Mouse (Mus musculus) liver, embryonic 14.5 days (tissue): ENCODE data around the gene Prkn. TPM values are rescaled to one million over a fixed set of nuclear protein-coding genes. Genes with fewer than 3 reads are reported as not detected.

Experiments
- ATAC-seq: fragments of 200-750 bp; cut with Nextera tagmentation; 2 replicates; pipeline ENCODE4 v1.8.0; 2017; ENCODE audit warnings: moderate number of reproducible peaks, mild to moderate bottlenecking, moderate library complexity; ENCODE audit not compliant: insufficient read depth
- DNase-seq, 3 experiments: peaks; one replicate each; pipeline ENCODE4 v3.0.0-alpha.2; 2012 to 2013; ENCODE audit warnings: low read depth in 3 of 3, low spot score in 3 of 3
- H3K27ac ChIP-seq: fragments of 300-500 bp; sonication (generic); 2 replicates; pipeline ENCODE4 v1.5.1; 2014; ENCODE audit warnings: moderate library complexity, mild to moderate bottlenecking, control low read depth, inconsistent platforms
- H3K27me3 ChIP-seq: fragments of 300-500 bp; sonication (generic); 2 replicates; pipeline ENCODE4 v1.6.1; 2014; ENCODE audit warnings: mild to moderate bottlenecking, low read length, moderate library complexity; ENCODE audit not compliant: control insufficient read depth, insufficient read depth
- H3K36me3 ChIP-seq: fragments of 300-500 bp; sonication (generic); replicated peaks from 2 replicates; pipeline ENCODE4 v1.6.1; 2014; ENCODE audit warnings: low read depth; ENCODE audit not compliant: control insufficient read depth, insufficient read depth
- H3K4me1 ChIP-seq, 2 experiments: fragments of 200-500 bp in 1 of 2; fragments of 300-500 bp in 1 of 2; sonication (generic) in 1 of 2; replicated peaks; 2 replicates each; pipeline ENCODE4 v1.6.1; 2012 to 2014; ENCODE audit warnings: antibody characterized with exemption in 1 of 2, inconsistent platforms in 1 of 2, low read length in 1 of 2; ENCODE audit not compliant: control insufficient read depth in 2 of 2, insufficient read depth in 2 of 2
- H3K4me2 ChIP-seq: fragments of 300-500 bp; sonication (generic); 2 replicates; pipeline ENCODE4 v1.6.1; 2014; ENCODE audit warnings: low read depth, mild to moderate bottlenecking, control low read depth, moderate library complexity
- H3K4me3 ChIP-seq, 2 experiments: fragments of 200-500 bp in 1 of 2; fragments of 300-500 bp in 1 of 2; sonication (generic) in 1 of 2; 2 replicates each; pipeline ENCODE4 v1.5.1; 2012 to 2014; ENCODE audit warnings: low read depth in 2 of 2, low read length in 2 of 2, mild to moderate bottlenecking in 2 of 2, control low read depth in 1 of 2, inconsistent platforms in 1 of 2, moderate library complexity in 1 of 2; ENCODE audit not compliant: insufficient read depth in 1 of 2
- H3K9ac ChIP-seq: fragments of 300-500 bp; sonication (generic); replicated peaks from 2 replicates; pipeline ENCODE4 v1.6.1; 2014; ENCODE audit warnings: mild to moderate bottlenecking, control low read depth, moderate library complexity
- H3K9me3 ChIP-seq: fragments of 300-500 bp; sonication (generic); 2 replicates; pipeline ENCODE4 v1.6.1; 2016; ENCODE audit warnings: low read length, mixed read lengths; ENCODE audit not compliant: control insufficient read depth
- CTCF ChIP-seq: IDR thresholded peaks from 2 replicates; pipeline ENCODE4 v1.5.1; 2016; ENCODE audit warnings: antibody characterized with exemption, low read depth, control low read depth
- EP300 ChIP-seq: IDR thresholded peaks from 2 replicates; pipeline ENCODE4 v1.6.1; 2016; ENCODE audit warnings: antibody characterized with exemption, low read depth
- WGBS: fragments of 180-500 bp; shearing (Covaris S2); extraction: QIAGEN DNeasy Blood & Tissue Kit; methylation state at CpG from one replicate; pipeline ENCODE4 v1.1.7; 2014; ENCODE audit not compliant: insufficient replicate concordance; 5-methylcytosine and 5-hydroxymethylcytosine counted together
- polyA plus RNA-seq, 2 experiments: library from polyadenylated mRNA; depleted of rRNA in 1 of 2; stranded (reverse) in 1 of 2; unstranded in 1 of 2; fragments of >200 nt; fragmentation: Nextera tagmentation in 1 of 2; extraction: Ambion mirVana in 1 of 2; gene quantifications; 2 replicates each; pipeline versions ENCODE4 v1.2.1 to v1.2.3; 2012 to 2014

Gene Prkn
- polyA plus RNA-seq, 2 experiments, result 0.17 to 0.61 TPM

DNA sequence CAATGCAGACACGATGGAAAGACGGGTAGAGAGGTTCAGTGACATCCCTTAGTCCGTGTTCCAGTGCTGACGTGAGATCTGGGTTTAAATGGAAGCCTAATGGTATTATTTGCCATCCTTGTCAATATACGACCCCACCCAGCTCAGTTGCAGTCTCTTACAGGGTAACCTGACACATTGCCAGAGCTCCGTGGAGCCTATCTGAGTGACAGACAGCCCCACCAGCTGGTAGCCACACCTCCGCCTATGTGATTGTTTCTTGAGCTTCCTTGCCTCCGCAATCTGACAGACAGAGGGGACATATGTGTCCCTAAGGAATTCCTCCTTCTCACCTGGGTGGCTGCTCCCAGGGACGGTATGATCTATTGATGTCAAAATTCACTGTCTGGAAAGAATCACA is 1141.5 kb downstream of the Prkn start:
- ATAC-seq, result no peak
- Histone ChIP-seq H3K27me3 (no peaks in the 10 kb centered on the region), H3K4me2 (no peak overlapping the region), H3K4me3 (no peak overlapping the region), H3K4me1 (no peaks in the 10 kb centered on the region), H3K36me3 (no peaks in the 10 kb centered on the region), H3K27ac (no peak overlapping the region), H3K9ac (no peak overlapping the region), H3K9me3 (no peaks in the 10 kb centered on the region)
- no peak for TF ChIP-seq CTCF
- no peak for TF ChIP-seq EP300
- no peak for DNase-seq
- WGBS, result 55% methylated on average over 9 of the region's 9 CpGs

GRCm38 (mm10) chr17:11988110-11988837 is 1148.1 kb downstream of the Prkn start:
- no peak overlapping the region for H3K9ac ChIP-seq
- H3K4me1 ChIP-seq, result peaks cover 0 to 2% of the 10 kb centered on the region in 2 experiments; a peak in 1 of 4 replicates
- no peaks in the 10 kb centered on the region; the same call in 1 of the 2 replicates for H3K27me3 ChIP-seq
- H3K9me3 ChIP-seq, result no peaks in the 10 kb centered on the region
- H3K4me3 ChIP-seq, result no peak overlapping the region
- H3K36me3 ChIP-seq, result no peaks in the 10 kb centered on the region
- no peak overlapping the region for H3K27ac ChIP-seq
- WGBS, result 49% methylated on average over 14 of the region's 14 CpGs
- DNase-seq (no peak), ATAC-seq (no peak)
- no peak overlapping the region for H3K4me2 ChIP-seq
- TF ChIP-seq EP300 (no peak), CTCF (no peak)

DNA sequence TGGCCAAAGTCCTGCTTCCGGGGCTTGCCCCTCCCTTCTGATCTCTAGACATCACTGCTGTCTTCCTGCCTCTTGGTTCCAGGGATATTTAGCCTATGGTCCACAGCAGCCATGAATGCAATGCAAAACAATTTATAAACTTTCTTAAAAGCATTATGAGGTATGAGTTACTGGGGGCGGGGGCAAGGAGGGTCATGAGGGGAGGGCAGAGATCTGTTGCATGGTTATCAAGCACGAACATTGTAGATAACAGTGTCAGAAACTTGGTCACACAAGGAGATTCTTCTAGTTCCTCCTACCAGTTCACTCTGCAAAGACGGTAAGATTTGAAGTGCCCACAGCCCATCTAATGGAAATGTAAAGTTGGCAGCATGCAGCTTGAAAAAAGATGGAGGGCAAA is 1149.1 kb downstream of the Prkn start:
- TF ChIP-seq CTCF, result no peak
- no peak for TF ChIP-seq EP300
- Histone ChIP-seq H3K4me3 (no peak overlapping the region), H3K36me3 (no peaks in the 10 kb centered on the region), H3K4me1 (peaks cover 0 to 2% of the 10 kb centered on the region in 2 experiments; a peak in 1 of 4 replicates), H3K4me2 (no peak overlapping the region), H3K27ac (no peak overlapping the region), H3K9me3 (no peaks in the 10 kb centered on the region), H3K27me3 (no peaks in the 10 kb centered on the region; the same call in 1 of the 2 replicates), H3K9ac (no peak overlapping the region)
- DNase-seq (no peak), ATAC-seq (no peak)
- 50% methylated on average over 4 of the region's 4 CpGs for WGBS

- Histone ChIP-seq H3K9me3 (no peaks in the 10 kb centered on the region), H3K27ac (no peak overlapping the region), H3K4me3 (no peak overlapping the region), H3K27me3 (no peaks in the 10 kb centered on the region; the same call in 1 of the 2 replicates), H3K36me3 (no peaks in the 10 kb centered on the region), H3K4me1 (peaks cover 0 to 2% of the 10 kb centered on the region in 2 experiments; a peak in 1 of 4 replicates), H3K4me2 (no peak overlapping the region), H3K9ac (no peak overlapping the region)
- no peak for TF ChIP-seq EP300
- TF ChIP-seq CTCF, result no peak
- 63% methylated on average over 11 of the region's 11 CpGs for WGBS
- ATAC-seq (no peak), DNase-seq (no peak)
Measured at GRCm38 (mm10) chr17:11990386-11991087, 1150.4 kb downstream of the Prkn start.

DNA sequence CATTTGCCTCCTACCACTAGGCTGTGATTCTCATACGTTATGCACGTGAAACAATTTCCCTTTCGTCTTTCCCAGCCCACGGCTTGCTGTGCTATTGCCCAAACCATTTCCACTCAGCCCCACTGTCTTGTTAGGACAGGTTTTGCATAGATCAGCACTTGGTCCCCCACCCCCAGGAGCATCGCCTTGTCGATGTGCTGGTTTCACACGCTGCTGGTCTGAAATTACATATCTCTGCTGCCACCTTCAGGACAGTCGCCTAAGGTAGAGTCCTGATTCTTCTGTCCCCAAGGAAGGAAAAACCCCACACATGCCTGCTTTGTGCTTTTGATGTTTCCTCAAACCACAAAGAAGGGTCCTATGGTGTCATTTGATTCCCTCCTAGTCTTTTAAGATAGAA is 1153.1 kb downstream of the Prkn start:
- Histone ChIP-seq H3K27ac (no peak overlapping the region), H3K4me2 (no peak overlapping the region), H3K4me1 (peaks cover 2 to 10% of the 10 kb centered on the region in 2 experiments; a peak in 2 of 4 replicates), H3K36me3 (no peaks in the 10 kb centered on the region), H3K9ac (no peak overlapping the region), H3K9me3 (no peaks in the 10 kb centered on the region), H3K4me3 (no peak overlapping the region), H3K27me3 (no peaks in the 10 kb centered on the region; the same call in 1 of the 2 replicates)
- no peak for ATAC-seq
- DNase-seq, result peak in 1 of 3 experiments; percentile 6
- TF ChIP-seq CTCF, result peak; percentile 61
- TF ChIP-seq EP300, result no peak
- 27% methylated on average over 8 of the region's 8 CpGs for WGBS
